Mouse (Mus musculus) cerebellum, postnatal 4 days (tissue): ENCODE results near the gene Zfp57.

Experiments
- DNase-seq, 2 experiments: peaks; one replicate each; pipeline ENCODE4 v3.0.0; 2022; ENCODE audit warnings: low spot score in 2 of 2, mixed read lengths in 1 of 2

The Zfp57 gene

GRCm38 (mm10) chr17:37045611-37046311 is 44.8 kb downstream of the Zfp57 start, which contains the start of gene Gabbr1:
TSS of gene Gabbr1 (plus strand) at chr17:37045966.
- peak; percentile 71 to 80 for DNase-seq

GRCm38 (mm10) chr17:37046312-37047112 is 45.5 kb downstream of the Zfp57 start:
- DNase-seq = peak; percentile 23 to 49

GRCm38 (mm10) chr17:37047332-37047976 is 46.5 kb downstream of the Zfp57 start:
- peak in 1 of 2 experiments; percentile 20 for DNase-seq

DNA sequence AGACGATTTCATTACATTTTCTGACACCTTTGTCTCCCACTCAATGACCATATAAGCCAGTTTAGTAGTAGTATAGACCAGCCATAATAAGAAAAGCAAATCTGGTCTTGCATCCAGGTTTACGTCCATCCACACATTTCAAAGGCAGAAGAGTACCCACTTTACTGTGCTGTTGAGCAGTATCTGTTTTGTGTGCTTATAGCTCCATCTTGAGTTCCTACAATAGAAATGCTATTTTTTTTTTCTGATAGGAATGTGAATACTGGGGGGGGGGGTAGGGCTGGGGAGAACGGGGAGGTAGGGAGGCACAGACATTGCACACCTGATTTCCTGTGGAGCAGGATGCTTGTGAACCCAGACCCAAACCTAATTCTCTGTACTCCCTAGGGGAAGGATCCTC is 47.0 kb downstream of the Zfp57 start:
- no peak for DNase-seq

DNA sequence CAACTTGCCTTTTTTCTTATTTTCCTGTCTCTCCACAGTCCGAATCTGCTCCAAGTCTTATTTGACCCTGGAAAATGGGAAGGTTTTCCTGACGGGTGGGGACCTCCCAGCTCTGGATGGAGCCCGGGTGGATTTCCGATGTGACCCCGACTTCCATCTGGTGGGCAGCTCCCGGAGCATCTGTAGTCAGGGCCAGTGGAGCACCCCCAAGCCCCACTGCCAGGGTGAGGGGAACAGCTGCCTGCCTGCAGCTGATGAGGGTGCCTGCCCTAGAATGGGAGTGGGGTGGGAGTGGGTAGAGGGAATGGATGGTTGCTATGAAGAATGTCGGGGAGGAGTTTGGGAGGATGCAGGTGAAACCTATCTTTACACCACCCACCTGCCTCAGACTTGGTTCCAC is 47.4 kb downstream of the Zfp57 start:
- DNase-seq = no peak

DNA sequence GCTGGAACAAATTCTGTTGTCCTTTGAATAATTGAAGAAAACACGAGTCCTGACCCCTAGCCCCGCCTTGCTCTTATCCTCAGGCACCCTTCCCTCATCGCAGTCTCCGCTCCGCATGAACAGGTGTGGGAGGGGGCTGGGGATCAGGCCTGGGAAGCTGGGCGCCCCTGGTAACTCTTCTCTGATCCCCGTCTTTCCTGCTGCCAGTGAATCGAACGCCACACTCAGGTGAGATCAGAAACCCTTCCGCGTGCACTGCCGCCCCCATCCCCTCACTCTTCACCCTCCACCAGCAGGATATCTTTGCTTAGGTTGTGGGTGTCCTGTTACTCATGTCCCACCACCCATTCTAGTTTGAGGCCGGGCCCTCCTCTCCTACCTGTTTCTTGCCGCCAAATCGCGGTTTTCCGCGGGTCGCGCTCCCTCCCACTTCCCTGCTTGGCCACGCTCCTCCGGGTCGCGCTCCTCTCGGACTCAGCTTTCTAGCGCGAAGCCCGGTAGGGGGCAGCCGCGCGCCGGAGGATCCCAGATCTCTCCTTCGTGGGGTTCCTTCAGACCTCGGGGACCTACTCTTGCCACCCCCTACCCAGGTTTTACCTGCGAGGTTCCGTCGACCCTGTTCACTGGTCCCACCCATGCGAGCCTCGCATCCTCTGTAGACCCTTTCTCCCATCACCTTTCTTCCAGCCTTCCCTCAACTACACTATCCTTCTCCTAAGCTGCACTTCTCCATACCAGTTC is 48.8 kb downstream of the Zfp57 start:
- DNase-seq = peak; percentile 75 to 86

- DNase-seq = peak; percentile 78 to 83
These were observed 49.4 kb downstream of the Zfp57 start for GRCm38 (mm10) chr17:37050399-37050798.

- DNase-seq = peak; percentile 25 to 32
These were observed 49.9 kb downstream of the Zfp57 start for GRCm38 (mm10) chr17:37050876-37051275.

GRCm38 (mm10) chr17:37051745-37052144 is 50.8 kb downstream of the Zfp57 start:
- no peak for DNase-seq

DNA sequence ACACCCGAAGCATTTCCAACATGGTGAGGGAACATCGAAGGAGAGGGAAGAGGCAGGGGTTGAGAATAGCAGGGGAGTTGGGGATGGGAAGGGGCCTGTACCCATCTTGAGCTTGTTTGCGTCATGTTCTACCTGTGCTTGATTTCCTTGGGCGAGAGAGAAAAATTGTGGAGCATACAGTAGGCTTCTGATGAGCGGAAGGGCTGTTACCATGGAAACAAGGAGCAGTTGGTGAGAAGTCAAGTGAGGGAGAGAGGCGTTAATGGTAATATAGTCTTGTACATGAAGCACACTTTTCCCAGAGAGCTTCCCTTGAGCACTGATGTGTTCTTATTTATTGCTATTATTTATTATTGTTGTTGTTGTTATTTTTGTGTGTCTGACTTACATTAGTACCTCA is 56.0 kb downstream of the Zfp57 start:
- DNase-seq = no peak
